Mouse (Mus musculus) thymus, postnatal 0 days (tissue): ENCODE measurements around the gene Arhgef18. TPM values are rescaled to one million over a fixed set of nuclear protein-coding genes. Genes with fewer than 3 reads are reported as not detected.

ENCODE experiments used
- DNase-seq: peaks from one replicate; pipeline ENCODE4 v3.0.0-alpha.2; 2015; ENCODE audit warnings: low spot score
- polyA plus RNA-seq: library from polyadenylated mRNA; unstranded; fragments of >200 nt; fragmentation: Nextera tagmentation; extraction: Ambion mirVana; gene quantifications from 2 replicates; pipeline ENCODE4 v1.2.1, GENCODE M21; 2015

The Arhgef18 gene
- polyA plus RNA-seq, 1 experiment from 2014 or later, result 9.2 TPM

GRCm38 (mm10) chr8:3499751-3500150 lies 106.9 kb downstream of the Arhgef18 start:
- DNase-seq, result no peak

- peak; percentile 98 for DNase-seq
These were observed 107.7 kb downstream of the Arhgef18 start, which contains the start of gene Mcoln1 for GRCm38 (mm10) chr8:3500235-3501090. TSS of gene Mcoln1 (plus strand) at chr8:3500457.

GRCm38 (mm10) chr8:3502217-3502616 lies 109.4 kb downstream of the Arhgef18 start:
- DNase-seq, result no peak

Other genes with a start within 250 kb of the Arhgef18 start
- 17.3 and 24.4 TPM in 2 replicates for gene Insr, start 113.4 kb upstream of the Arhgef18 start, polyA plus RNA-seq
- gene A430078G23Rik, start 39.6 kb upstream of the Arhgef18 start, polyA plus RNA-seq, result 15.1 and 22.3 TPM in 2 replicates
- gene Pex11g, start 74.7 kb downstream of the Arhgef18 start, polyA plus RNA-seq, result 2.6 and 3.0 TPM in 2 replicates
- gene Tex45, start 77.9 kb downstream of the Arhgef18 start, polyA plus RNA-seq, result 0.10 TPM in 1 of 2 replicates, not detected in the other
- gene Zfp358, start 100.1 kb downstream of the Arhgef18 start, polyA plus RNA-seq, result 21.4 and 23.0 TPM in 2 replicates
- 28.4 and 32.3 TPM in 2 replicates for gene Mcoln1, start 107.5 kb downstream of the Arhgef18 start, polyA plus RNA-seq
- gene Pnpla6, start 122.4 kb downstream of the Arhgef18 start, polyA plus RNA-seq, result 10.4 and 12.9 TPM in 2 replicates
- gene C330021F23Rik, start 175.0 kb downstream of the Arhgef18 start, polyA plus RNA-seq, result 0.19 TPM in 1 of 2 replicates, not detected in the other
- gene Camsap3, start 194.3 kb downstream of the Arhgef18 start, polyA plus RNA-seq, result 0.81 and 1.1 TPM in 2 replicates
- 62.2 and 64.3 TPM in 2 replicates for gene Xab2, start 228.3 kb downstream of the Arhgef18 start, polyA plus RNA-seq
- gene Pet100, start 228.5 kb downstream of the Arhgef18 start, polyA plus RNA-seq, result 182 and 202 TPM in 2 replicates
- 0.31 and 0.42 TPM in 2 replicates for gene Pcp2, start 232.5 kb downstream of the Arhgef18 start, polyA plus RNA-seq
- 114 and 120 TPM in 2 replicates for gene Stxbp2, start 237.9 kb downstream of the Arhgef18 start, polyA plus RNA-seq